Mouse (Mus musculus) limb, embryonic 10.5 days (tissue): ENCODE data around the gene Sept11. TPM values are rescaled to one million over a fixed set of nuclear protein-coding genes. Genes with fewer than 3 reads are reported as not detected.
A peak's percentile ranks its signal among the peaks of the same experiment; 100 is the strongest.

Source experiments
- DNase-seq: peaks from one replicate; pipeline ENCODE4 v3.0.0-alpha.2; 2017; ENCODE audit warnings: low spot score
- H3K27ac ChIP-seq: fragments of 300-500 bp; sonication (generic); 2 replicates; pipeline ENCODE4 v1.5.1; 2016; ENCODE audit warnings: mild to moderate bottlenecking
- H3K27me3 ChIP-seq: fragments of 300-500 bp; sonication (generic); 2 replicates; pipeline ENCODE4 v1.6.1; 2016; ENCODE audit warnings: low read depth, mild to moderate bottlenecking; ENCODE audit not compliant: poor library complexity, severe bottlenecking
- H3K36me3 ChIP-seq: fragments of 300-500 bp; sonication (generic); 2 replicates; pipeline ENCODE4 v1.6.1; 2016; ENCODE audit warnings: mild to moderate bottlenecking, moderate library complexity
- H3K4me1 ChIP-seq: fragments of 300-500 bp; sonication (generic); 2 replicates; pipeline ENCODE4 v1.6.1; 2016
- H3K4me3 ChIP-seq: fragments of 300-500 bp; sonication (generic); 2 replicates; pipeline ENCODE4 v1.5.1; 2016; ENCODE audit warnings: mild to moderate bottlenecking, moderate library complexity
- H3K9me3 ChIP-seq: fragments of 300-500 bp; sonication (generic); replicated peaks from 2 replicates; pipeline ENCODE4 v1.6.1; 2016; ENCODE audit warnings: mild to moderate bottlenecking
- WGBS: fragments of 180-500 bp; shearing (Covaris S2); methylation state at CpG from one replicate; pipeline ENCODE4 v1.1.7; 2016; 5-methylcytosine and 5-hydroxymethylcytosine counted together
- polyA plus RNA-seq: library from polyadenylated mRNA; unstranded; fragments of >200 nt; fragmentation: Nextera tagmentation; extraction: Ambion mirVana; gene quantifications from 2 replicates; pipeline ENCODE4 v1.2.1, GENCODE M21; 2016

Sept11 gene
- 340 and 390 TPM in 2 replicates for polyA plus RNA-seq

GRCm38 (mm10) chr5:93092857-93093622, at the start of gene Sept11:
TSS of gene Sept11 (plus strand) at chr5:93093437.
- no peaks in the 10 kb centered on the region for H3K27me3 ChIP-seq
- peak; percentile 95 for DNase-seq
- peaks cover 54% of the 10 kb centered on the region for H3K4me1 ChIP-seq
- under 1% methylated on average over 63 of the region's 63 CpGs for WGBS
- H3K36me3 ChIP-seq = peaks cover 5% of the 10 kb centered on the region
- peak within 1 kb of the TSS; percentile 97 for H3K4me3 ChIP-seq
- no peaks in the 10 kb centered on the region for H3K9me3 ChIP-seq
- H3K27ac ChIP-seq = peak within 1 kb of the TSS; percentile 99

- no peaks in the 10 kb centered on the region for H3K36me3 ChIP-seq
- H3K9me3 ChIP-seq = no peaks in the 10 kb centered on the region
- H3K4me1 ChIP-seq = peaks cover 47% of the 10 kb centered on the region
- H3K27me3 ChIP-seq = peaks cover 75% of the 10 kb centered on the region
- H3K27ac ChIP-seq = peak overlapping the region; percentile 56
- H3K4me3 ChIP-seq = peak overlapping the region; percentile 62
- WGBS = 3% methylated on average over 69 of the region's 69 CpGs
- peak; percentile 62 for DNase-seq
Observed at GRCm38 (mm10) chr5:93043688-93044583, 49.3 kb upstream of the Sept11 start.

- peaks cover 83% of the 10 kb centered on the region for H3K27me3 ChIP-seq
Observed at GRCm38 (mm10) chr5:93044584-93045370, 48.5 kb upstream of the Sept11 start, which contains the start of gene Sowahb. TSS of gene Sowahb (minus strand) at chr5:93045022.

GRCm38 (mm10) chr5:93045371-93045714, 47.9 kb upstream of the Sept11 start:
- under 1% methylated on average over 19 of the region's 19 CpGs for WGBS
- H3K27me3 ChIP-seq = peaks cover 89% of the 10 kb centered on the region

More at GRCm38 (mm10) chr5:93044584-93045370, 48.5 kb upstream of the Sept11 start, which contains the start of gene Sowahb:
- no peaks in the 10 kb centered on the region for H3K9me3 ChIP-seq
- H3K27ac ChIP-seq = peak within 1 kb of the TSS; percentile 56
- peak within 1 kb of the TSS; percentile 62 for H3K4me3 ChIP-seq
- no peaks in the 10 kb centered on the region for H3K36me3 ChIP-seq
- DNase-seq = peak; percentile 69
- H3K4me1 ChIP-seq = peaks cover 43% of the 10 kb centered on the region
- WGBS = under 1% methylated on average over 64 of the region's 68 CpGs

DNA sequence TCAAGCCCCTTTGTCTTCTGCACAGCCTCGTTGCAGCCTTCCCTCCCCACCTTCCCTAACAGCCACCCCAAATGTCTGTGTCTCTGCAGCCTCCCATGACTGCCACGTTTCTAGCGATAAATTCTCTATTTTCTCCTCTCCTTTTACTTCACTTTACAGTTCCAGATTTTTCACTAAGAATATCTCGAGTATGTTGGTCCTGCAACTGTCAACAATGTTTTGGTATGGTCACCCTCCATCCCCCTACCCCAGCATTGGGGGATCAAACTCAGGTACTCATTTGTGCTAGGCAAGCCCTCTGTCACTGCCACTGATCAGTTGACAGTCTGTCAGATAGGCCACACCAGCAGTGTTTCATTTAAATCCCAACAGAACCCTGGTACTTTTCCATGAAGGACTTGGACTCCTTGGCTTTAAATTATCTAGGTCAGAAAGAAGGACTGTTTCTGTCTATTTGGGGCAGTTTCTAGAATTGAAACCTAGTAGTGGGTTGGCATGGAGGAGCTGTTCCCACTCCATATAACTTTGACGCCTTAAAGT, 46.9 kb upstream of the Sept11 start:
- peaks cover 90% of the 10 kb centered on the region for H3K27me3 ChIP-seq
- H3K9me3 ChIP-seq = no peaks in the 10 kb centered on the region
- no peak overlapping the region for H3K27ac ChIP-seq
- no peaks in the 10 kb centered on the region for H3K36me3 ChIP-seq
- H3K4me3 ChIP-seq = no peak overlapping the region
- DNase-seq = no peak
- H3K4me1 ChIP-seq = peaks cover 33% of the 10 kb centered on the region
- WGBS = 22% methylated on average over 5 of the region's 5 CpGs

More at GRCm38 (mm10) chr5:93045371-93045714, 47.9 kb upstream of the Sept11 start:
- Histone ChIP-seq H3K36me3 (no peaks in the 10 kb centered on the region), H3K9me3 (no peaks in the 10 kb centered on the region), H3K4me3 (peak overlapping the region; percentile 62), H3K27ac (peak overlapping the region; percentile 56), H3K4me1 (peaks cover 38% of the 10 kb centered on the region)
- DNase-seq = no peak

GRCm38 (mm10) chr5:93048481-93049240, 44.6 kb upstream of the Sept11 start:
- H3K4me1 ChIP-seq = peaks cover 20% of the 10 kb centered on the region
- H3K4me3 ChIP-seq = no peak overlapping the region
- peaks cover 68% of the 10 kb centered on the region for H3K27me3 ChIP-seq
- H3K36me3 ChIP-seq = no peaks in the 10 kb centered on the region
- no peak overlapping the region for H3K27ac ChIP-seq
- DNase-seq = no peak
- 72% methylated on average over 13 of the region's 13 CpGs for WGBS
- H3K9me3 ChIP-seq = no peaks in the 10 kb centered on the region

DNA sequence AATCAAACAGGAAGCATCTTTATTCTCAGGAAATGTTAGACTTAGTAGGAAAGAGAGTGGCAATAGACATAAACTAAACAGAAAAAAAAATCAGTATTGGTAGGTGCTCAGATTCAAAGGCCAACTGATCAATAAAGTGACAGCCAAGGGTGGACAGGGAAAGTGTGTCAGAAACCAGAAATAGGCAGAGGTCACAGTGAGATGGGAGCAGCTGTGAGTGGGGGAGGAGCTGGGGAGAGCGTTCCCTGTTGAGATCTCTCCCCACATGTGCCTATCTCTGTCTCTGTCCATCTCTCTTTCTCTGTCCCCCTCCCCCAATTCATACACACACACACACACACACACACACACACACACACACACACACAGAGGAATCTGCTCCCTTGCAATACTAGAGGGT, 43.3 kb upstream of the Sept11 start:
- Histone ChIP-seq H3K4me1 (peaks cover 7% of the 10 kb centered on the region), H3K27me3 (peaks cover 54% of the 10 kb centered on the region), H3K36me3 (no peaks in the 10 kb centered on the region), H3K9me3 (no peaks in the 10 kb centered on the region), H3K27ac (no peak overlapping the region), H3K4me3 (no peak overlapping the region)
- no peak for DNase-seq
- 90% methylated on average over 1 of the region's 1 CpGs for WGBS

DNA sequence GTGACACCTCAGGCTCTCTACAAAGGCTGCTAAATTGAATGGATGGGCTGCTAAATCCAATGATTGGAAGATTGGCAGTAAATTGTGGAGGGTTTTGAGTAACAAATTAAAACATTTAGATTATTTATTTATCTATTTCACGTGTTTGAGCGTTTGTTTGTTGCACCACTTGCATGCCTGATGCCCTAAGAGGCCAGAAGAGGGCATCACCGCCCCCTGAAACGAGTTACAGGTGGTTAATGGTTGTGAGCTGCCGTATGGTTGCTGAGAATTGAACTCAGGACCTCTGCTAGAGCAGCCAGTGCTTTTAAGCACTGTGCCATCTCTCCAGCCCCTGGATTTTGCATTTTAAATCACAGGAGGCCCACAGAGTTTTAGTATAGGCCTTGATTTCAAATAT, 42.2 kb upstream of the Sept11 start:
- H3K27me3 ChIP-seq = peaks cover 44% of the 10 kb centered on the region
- H3K9me3 ChIP-seq = no peaks in the 10 kb centered on the region
- H3K27ac ChIP-seq = no peak overlapping the region
- DNase-seq = no peak
- no peaks in the 10 kb centered on the region for H3K36me3 ChIP-seq
- H3K4me1 ChIP-seq = no peaks in the 10 kb centered on the region
- WGBS = 47% methylated on average over 5 of the region's 5 CpGs
- H3K4me3 ChIP-seq = no peak overlapping the region

DNA sequence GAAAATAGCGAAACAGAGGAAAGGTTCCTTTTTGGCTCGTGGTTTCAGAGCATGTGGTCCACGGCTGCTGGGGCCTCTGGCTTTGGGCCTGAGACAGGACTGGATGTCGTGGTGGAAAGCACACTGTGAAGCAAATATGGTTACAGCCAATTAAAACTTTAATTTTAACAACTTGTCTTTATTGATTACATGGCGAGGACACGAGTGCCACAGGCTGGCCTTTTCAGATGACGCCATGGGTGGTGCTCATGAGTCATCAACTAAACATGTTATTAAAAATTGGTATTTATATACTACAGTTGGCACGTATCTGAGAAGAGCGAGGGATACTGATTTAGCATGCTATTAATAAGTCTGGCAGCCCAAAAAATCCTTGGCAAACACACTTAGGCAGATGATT, 41.3 kb upstream of the Sept11 start:
- DNase-seq = no peak
- Histone ChIP-seq H3K36me3 (no peaks in the 10 kb centered on the region), H3K9me3 (no peaks in the 10 kb centered on the region), H3K4me1 (no peaks in the 10 kb centered on the region), H3K4me3 (no peak overlapping the region), H3K27ac (no peak overlapping the region), H3K27me3 (peaks cover 35% of the 10 kb centered on the region)
- 89% methylated on average over 9 of the region's 9 CpGs for WGBS

GRCm38 (mm10) chr5:93053606-93054397, 39.4 kb upstream of the Sept11 start:
- no peak for DNase-seq
- WGBS = 62% methylated on average over 8 of the region's 8 CpGs
- Histone ChIP-seq H3K4me3 (no peak overlapping the region), H3K27me3 (peaks cover 17% of the 10 kb centered on the region), H3K27ac (no peak overlapping the region), H3K9me3 (no peaks in the 10 kb centered on the region), H3K36me3 (no peaks in the 10 kb centered on the region), H3K4me1 (no peaks in the 10 kb centered on the region)

- Histone ChIP-seq H3K4me1 (no peaks in the 10 kb centered on the region), H3K4me3 (no peak overlapping the region), H3K36me3 (no peaks in the 10 kb centered on the region), H3K27ac (no peak overlapping the region), H3K27me3 (no peaks in the 10 kb centered on the region), H3K9me3 (no peaks in the 10 kb centered on the region)
- no peak for DNase-seq
- WGBS = 93% methylated on average over 4 of the region's 4 CpGs
Observed at GRCm38 (mm10) chr5:93060865-93061264, 32.4 kb upstream of the Sept11 start.
